Mouse (Mus musculus): ENCODE results near the gene Tmem184b. TPM values are rescaled to one million over a fixed set of nuclear protein-coding genes. Genes with fewer than 3 reads are reported as not detected.

The Tmem184b gene
- polyA plus RNA-seq, 1 experiment = 168 TPM

DNA sequence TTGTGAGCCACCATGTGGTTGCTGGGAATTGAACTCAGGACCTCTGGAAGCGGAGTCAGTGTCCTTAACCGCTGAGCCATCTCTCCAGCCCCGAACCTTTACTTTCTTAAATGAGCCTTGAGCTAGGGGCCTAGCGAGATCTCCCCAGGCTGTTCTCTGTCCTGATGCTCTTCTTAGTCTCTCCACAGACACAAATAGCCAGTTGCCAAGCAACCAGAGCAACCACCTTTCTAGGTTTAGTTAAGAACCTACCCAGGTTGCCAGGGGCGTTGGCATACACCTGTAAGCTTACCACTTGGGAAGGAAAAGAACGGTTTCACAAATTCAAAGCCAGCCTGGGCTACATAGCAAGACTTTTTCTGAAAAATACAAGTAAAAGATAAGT, 73.4 kb downstream of the Tmem184b start:
- H3K36me3 ChIP-seq (ENCODE audit: control insufficient read depth, insufficient read depth, low read length) = no peaks in the 10 kb centered on the region
- no peaks in the 10 kb centered on the region for H3K27me3 ChIP-seq (ENCODE audit: control insufficient read depth, insufficient read depth, low read length)
- WGBS = 83% methylated on average over 6 of the region's 6 CpGs
- H3K4me1 ChIP-seq (ENCODE audit: control insufficient read depth, insufficient read depth, insufficient read length, low read length) = peaks cover 16% of the 10 kb centered on the region
- TF ChIP-seq CTCF (IDR thresholded peaks at IDR 0.05; ENCODE audit: extremely low read depth, insufficient read length, insufficient replicate concordance, low read depth, low read length) (no peak), POLR2A (IDR thresholded peaks at IDR 0.05; ENCODE audit: low read depth, low read length) (no peak)
- no peak overlapping the region for H3K4me3 ChIP-seq (ENCODE audit: low read depth, low read length)
- H3K27ac ChIP-seq (ENCODE audit: insufficient read depth, low read depth, low read length) = no peak overlapping the region

DNA sequence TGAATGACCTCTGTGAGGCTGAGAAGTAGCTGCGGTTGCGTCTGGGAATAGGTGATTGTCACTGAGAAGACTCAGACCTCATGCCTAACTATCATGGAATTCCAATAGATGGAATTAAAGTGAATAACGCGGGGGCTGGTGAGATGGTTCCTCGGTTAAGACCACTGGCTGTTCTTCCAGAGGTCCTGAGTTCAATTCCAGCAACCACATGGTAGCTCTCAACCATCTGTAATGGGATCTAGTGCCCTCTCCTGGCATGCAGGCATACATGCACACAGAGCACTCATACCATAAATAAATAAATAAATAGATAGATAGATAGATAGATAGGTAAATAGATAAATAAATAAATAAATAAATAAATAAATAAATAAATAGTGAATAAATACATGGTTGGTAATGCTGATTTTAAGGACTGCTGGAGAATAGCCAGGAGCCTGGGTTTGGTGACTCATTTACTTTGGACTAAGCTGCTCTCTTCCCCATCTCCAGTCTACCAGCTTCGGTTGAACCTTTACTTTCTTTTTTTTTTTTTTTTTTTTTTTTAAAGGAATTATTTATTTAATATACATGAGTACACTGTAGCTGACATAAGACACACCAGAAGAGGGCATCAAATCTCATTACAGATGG, 73.9 kb downstream of the Tmem184b start:
- H3K36me3 ChIP-seq (ENCODE audit: control insufficient read depth, insufficient read depth, low read length) = no peaks in the 10 kb centered on the region
- H3K4me3 ChIP-seq (ENCODE audit: low read depth, low read length) = no peak overlapping the region
- no peak for TF ChIP-seq POLR2A (IDR thresholded peaks at IDR 0.05; ENCODE audit: low read depth, low read length)
- no peak; the same call in 1 of the 2 replicates for TF ChIP-seq CTCF (IDR thresholded peaks at IDR 0.05; ENCODE audit: extremely low read depth, insufficient read length, insufficient replicate concordance, low read depth, low read length)
- H3K4me1 ChIP-seq (ENCODE audit: control insufficient read depth, insufficient read depth, insufficient read length, low read length) = peaks cover 18% of the 10 kb centered on the region
- H3K27me3 ChIP-seq (ENCODE audit: control insufficient read depth, insufficient read depth, low read length) = no peaks in the 10 kb centered on the region
- 92% methylated on average over 6 of the region's 6 CpGs for WGBS
- H3K27ac ChIP-seq (ENCODE audit: insufficient read depth, low read depth, low read length) = no peak overlapping the region

DNA sequence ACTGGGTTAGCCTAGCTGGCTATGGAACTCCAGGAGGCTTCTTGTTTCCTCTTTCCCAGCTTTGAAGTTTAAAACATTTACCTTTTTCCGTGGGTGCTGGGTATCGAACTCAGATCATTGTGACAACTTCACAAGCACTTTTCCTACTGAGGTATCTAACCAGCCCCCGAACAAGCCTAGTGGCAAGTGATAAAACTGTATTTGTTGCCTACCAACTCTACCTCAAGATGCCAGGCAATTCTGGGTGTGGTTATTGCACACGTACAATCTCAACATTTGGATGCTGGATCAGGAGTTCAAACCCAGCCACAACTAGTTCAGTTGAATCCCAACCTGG, 74.5 kb downstream of the Tmem184b start:
- H3K4me1 ChIP-seq (ENCODE audit: control insufficient read depth, insufficient read depth, insufficient read length, low read length) = peaks cover 24% of the 10 kb centered on the region
- no peak overlapping the region for H3K27ac ChIP-seq (ENCODE audit: insufficient read depth, low read depth, low read length)
- TF ChIP-seq POLR2A (IDR thresholded peaks at IDR 0.05; ENCODE audit: low read depth, low read length) = no peak
- TF ChIP-seq CTCF (IDR thresholded peaks at IDR 0.05; ENCODE audit: extremely low read depth, insufficient read length, insufficient replicate concordance, low read depth, low read length) = no peak
- 48% methylated on average over 4 of the region's 4 CpGs for WGBS
- H3K4me3 ChIP-seq (ENCODE audit: low read depth, low read length) = no peak overlapping the region
- no peaks in the 10 kb centered on the region for H3K36me3 ChIP-seq (ENCODE audit: control insufficient read depth, insufficient read depth, low read length)
- H3K27me3 ChIP-seq (ENCODE audit: control insufficient read depth, insufficient read depth, low read length) = no peaks in the 10 kb centered on the region

- TF ChIP-seq CTCF (IDR thresholded peaks at IDR 0.05; ENCODE audit: extremely low read depth, insufficient read length, insufficient replicate concordance, low read depth, low read length) = no peak
- no peak for TF ChIP-seq POLR2A (IDR thresholded peaks at IDR 0.05; ENCODE audit: low read depth, low read length)
- peak within 1 kb of the TSS; percentile 75 for H3K4me3 ChIP-seq (ENCODE audit: low read depth, low read length)
- no peaks in the 10 kb centered on the region for H3K36me3 ChIP-seq (ENCODE audit: control insufficient read depth, insufficient read depth, low read length)
- H3K27ac ChIP-seq (ENCODE audit: insufficient read depth, low read depth, low read length) = peak within 1 kb of the TSS; percentile 95
- WGBS = under 1% methylated on average over 46 of the region's 46 CpGs
- no peaks in the 10 kb centered on the region for H3K27me3 ChIP-seq (ENCODE audit: control insufficient read depth, insufficient read depth, low read length)
- H3K4me1 ChIP-seq (ENCODE audit: control insufficient read depth, insufficient read depth, insufficient read length, low read length) = peaks cover 30% of the 10 kb centered on the region
Observed at GRCm38 (mm10) chr15:79328058-79328938, 75.1 kb downstream of the Tmem184b start, which contains the start of gene Pla2g6. Gene Pla2g6, minus strand, starts transcription at chr15:79328390.

GRCm38 (mm10) chr15:79326971-79327961, 76.1 kb downstream of the Tmem184b start:
- WGBS = 5% methylated on average over 20 of the region's 20 CpGs
- peak; percentile 17; the same call in 1 of the 2 replicates for TF ChIP-seq CTCF (IDR thresholded peaks at IDR 0.05; ENCODE audit: extremely low read depth, insufficient read length, insufficient replicate concordance, low read depth, low read length)
- TF ChIP-seq POLR2A (IDR thresholded peaks at IDR 0.05; ENCODE audit: low read depth, low read length) = peak; percentile 26; the same call in 1 of the 2 replicates
- Histone ChIP-seq H3K27ac (ENCODE audit: insufficient read depth, low read depth, low read length) (peak overlapping the region; percentile 95), H3K4me1 (ENCODE audit: control insufficient read depth, insufficient read depth, insufficient read length, low read length) (peaks cover 33% of the 10 kb centered on the region), H3K4me3 (ENCODE audit: low read depth, low read length) (peak overlapping the region; percentile 75), H3K36me3 (ENCODE audit: control insufficient read depth, insufficient read depth, low read length) (no peaks in the 10 kb centered on the region), H3K27me3 (ENCODE audit: control insufficient read depth, insufficient read depth, low read length) (no peaks in the 10 kb centered on the region)

- 18% methylated on average over 4 of the region's 4 CpGs for WGBS
- no peak for TF ChIP-seq CTCF (IDR thresholded peaks at IDR 0.05; ENCODE audit: extremely low read depth, insufficient read length, insufficient replicate concordance, low read depth, low read length)
- TF ChIP-seq POLR2A (IDR thresholded peaks at IDR 0.05; ENCODE audit: low read depth, low read length) = no peak
- Histone ChIP-seq H3K4me3 (ENCODE audit: low read depth, low read length) (no peak overlapping the region), H3K4me1 (ENCODE audit: control insufficient read depth, insufficient read depth, insufficient read length, low read length) (peaks cover 36% of the 10 kb centered on the region), H3K27ac (ENCODE audit: insufficient read depth, low read depth, low read length) (no peak overlapping the region), H3K27me3 (ENCODE audit: control insufficient read depth, insufficient read depth, low read length) (no peaks in the 10 kb centered on the region), H3K36me3 (ENCODE audit: control insufficient read depth, insufficient read depth, low read length) (no peaks in the 10 kb centered on the region)
Observed at GRCm38 (mm10) chr15:79326264-79326663, 77.1 kb downstream of the Tmem184b start.

Measured in small intestine, adult 2 months (tissue).